Mouse (Mus musculus) G1E (cell line): ENCODE measurements around the gene Fgf18.

Experiments
- CTCF ChIP-seq: IDR thresholded peaks from 2 replicates; pipeline ENCODE4 v1.5.1; 2012; ENCODE audit warnings: low read depth, low read length, inconsistent platforms, mixed read lengths
- GATA1 ChIP-seq: IDR thresholded peaks from 2 replicates; pipeline ENCODE4 v1.6.1; 2012; ENCODE audit warnings: borderline replicate concordance, low read length, inconsistent platforms, mixed read lengths
- TAL1 ChIP-seq: conservative IDR thresholded peaks from 2 replicates; pipeline ENCODE4 v1.6.1; 2012; ENCODE audit warnings: low read depth, low read length, inconsistent platforms, mixed read lengths

- TF ChIP-seq CTCF (no peak), GATA1 (no peak), TAL1 (no peak)
Measured at GRCm38 (mm10) chr11:33122575-33123268, 24.5 kb downstream of the Fgf18 start.
